Mouse (Mus musculus) small intestine, adult 2 months (tissue): ENCODE data around the gene Cpm. TPM values are rescaled to one million over a fixed set of nuclear protein-coding genes. Genes with fewer than 3 reads are reported as not detected.

Experiments used
- H3K27ac ChIP-seq: fragments of 200-500 bp; 2 replicates; pipeline ENCODE4 v1.5.1; 2012; ENCODE audit warnings: low read depth, low read length, control low read depth, inconsistent platforms; ENCODE audit not compliant: insufficient read depth
- H3K27me3 ChIP-seq: fragments of 200-500 bp; 2 replicates; pipeline ENCODE4 v1.6.1; 2012; ENCODE audit warnings: mild to moderate bottlenecking, moderate library complexity, low read length, inconsistent platforms; ENCODE audit not compliant: control insufficient read depth, insufficient read depth
- H3K36me3 ChIP-seq: fragments of 200-500 bp; 2 replicates; pipeline ENCODE4 v1.6.1; 2012; ENCODE audit warnings: mild to moderate bottlenecking, low read length, control low read depth, inconsistent platforms; ENCODE audit not compliant: control insufficient read depth, insufficient read depth
- H3K4me1 ChIP-seq: fragments of 200-500 bp; 2 replicates; pipeline ENCODE4 v1.6.1; 2012; ENCODE audit warnings: low read length, inconsistent platforms, mixed read lengths; ENCODE audit not compliant: control insufficient read depth, insufficient read depth, insufficient read length
- H3K4me3 ChIP-seq: fragments of 200-500 bp; 2 replicates; pipeline ENCODE4 v1.5.1; 2012; ENCODE audit warnings: low read depth, mild to moderate bottlenecking, control low read depth, inconsistent platforms, low read length, moderate library complexity
- CTCF ChIP-seq: fragments of 200-500 bp; IDR thresholded peaks from 2 replicates; pipeline ENCODE4 v1.5.1; 2012; ENCODE audit warnings: low read depth, mild to moderate bottlenecking, control low read depth, inconsistent platforms, low read length, moderate library complexity, mixed read lengths; ENCODE audit not compliant: insufficient replicate concordance, insufficient read length; ENCODE audit errors: extremely low read depth
- POLR2A ChIP-seq: fragments of 200-500 bp; IDR thresholded peaks from 2 replicates; pipeline ENCODE4 v1.6.1; 2012; ENCODE audit warnings: low read depth, mild to moderate bottlenecking, control low read depth, inconsistent platforms, low read length, moderate library complexity
- WGBS: fragments of 180-500 bp; shearing (Covaris S2); methylation state at CpG from one replicate; pipeline ENCODE4 v1.1.7; 2018; 5-methylcytosine and 5-hydroxymethylcytosine counted together
- polyA plus RNA-seq: library from polyadenylated mRNA; depleted of rRNA; stranded (reverse); fragments of >200 nt; gene quantifications from 2 replicates; pipeline ENCODE4 v1.2.3, GENCODE M21; 2012

The Cpm gene
- polyA plus RNA-seq, 1 experiment: 13.8 TPM

DNA sequence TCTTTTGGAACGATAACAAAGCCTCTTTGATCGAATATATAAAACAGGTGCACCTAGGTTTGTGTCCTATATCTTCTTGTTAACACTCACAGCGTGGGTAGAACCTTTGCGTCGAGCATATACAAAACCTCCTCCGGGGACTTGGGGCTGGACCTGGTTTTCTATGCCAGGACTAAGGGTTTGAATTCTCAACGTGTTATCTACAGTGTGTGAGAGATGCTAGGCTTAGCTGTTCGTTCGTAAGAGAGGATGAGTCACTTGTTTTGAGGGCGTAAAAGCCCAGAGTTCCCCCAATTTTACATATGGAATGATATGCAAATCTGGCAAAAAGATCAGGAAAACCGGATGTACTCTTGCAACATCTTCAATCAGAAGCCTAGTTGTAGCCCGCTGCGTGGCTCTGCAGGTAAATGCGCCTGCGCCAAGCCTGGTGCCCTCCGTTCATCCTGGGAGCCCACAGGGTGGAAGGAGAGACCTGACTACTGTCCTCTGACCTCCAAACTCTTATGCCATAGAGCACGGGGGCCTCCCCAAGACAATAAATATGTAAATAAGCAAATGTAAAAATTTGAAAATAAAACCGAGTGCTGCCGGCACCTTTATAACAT is 46.8 kb downstream of the Cpm start:
- Histone ChIP-seq H3K4me3 (no peak overlapping the region), H3K27ac (no peak overlapping the region), H3K4me1 (no peaks in the 10 kb centered on the region; the same call in 1 of the 2 replicates), H3K36me3 (peaks cover 5% of the 10 kb centered on the region; the same call in 1 of the 2 replicates), H3K27me3 (no peaks in the 10 kb centered on the region)
- 65% methylated on average over 19 of the region's 19 CpGs for WGBS
- TF ChIP-seq POLR2A: no peak
- no peak for TF ChIP-seq CTCF

DNA sequence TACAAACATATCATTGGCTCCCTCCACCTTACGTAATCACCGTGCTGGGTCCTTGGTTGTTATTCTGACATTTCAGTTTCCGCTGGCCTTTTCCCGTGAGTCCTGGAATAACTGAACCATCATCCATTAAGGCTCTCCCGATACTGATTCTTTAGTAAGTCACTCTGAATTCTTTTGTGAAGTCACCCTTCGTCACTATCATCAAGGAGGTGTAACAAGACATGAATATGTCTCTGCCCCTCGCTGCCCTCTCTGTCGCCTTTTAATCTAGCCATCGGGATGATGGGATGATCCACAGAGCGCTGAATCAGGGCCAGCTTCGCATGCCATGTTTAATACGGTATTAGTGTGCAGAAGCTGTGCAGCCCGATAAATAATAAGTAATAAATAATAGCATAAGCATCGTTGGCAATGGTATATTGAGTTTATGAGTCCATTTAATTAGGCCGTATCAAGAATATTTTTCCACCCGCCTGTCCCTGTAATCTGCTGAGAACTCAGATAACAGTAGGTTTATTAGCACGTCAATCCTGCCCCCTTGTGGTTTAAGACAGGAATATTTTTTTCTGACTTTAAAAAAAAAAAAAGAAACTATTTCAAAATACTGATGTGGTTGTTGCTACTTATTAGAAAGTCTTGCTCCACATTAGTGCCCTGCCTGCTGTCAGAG is 47.5 kb downstream of the Cpm start:
- Histone ChIP-seq H3K4me3 (no peak overlapping the region), H3K36me3 (0 out of 2 replicates have a peak, but pooled peaks cover under 1% of the 10 kb centered on the region), H3K27me3 (no peaks in the 10 kb centered on the region), H3K27ac (no peak overlapping the region), H3K4me1 (no peaks in the 10 kb centered on the region; the same call in 1 of the 2 replicates)
- 41% methylated on average over 17 of the region's 17 CpGs for WGBS
- no peak for TF ChIP-seq POLR2A
- TF ChIP-seq CTCF: no peak; the same call in 1 of the 2 replicates

DNA sequence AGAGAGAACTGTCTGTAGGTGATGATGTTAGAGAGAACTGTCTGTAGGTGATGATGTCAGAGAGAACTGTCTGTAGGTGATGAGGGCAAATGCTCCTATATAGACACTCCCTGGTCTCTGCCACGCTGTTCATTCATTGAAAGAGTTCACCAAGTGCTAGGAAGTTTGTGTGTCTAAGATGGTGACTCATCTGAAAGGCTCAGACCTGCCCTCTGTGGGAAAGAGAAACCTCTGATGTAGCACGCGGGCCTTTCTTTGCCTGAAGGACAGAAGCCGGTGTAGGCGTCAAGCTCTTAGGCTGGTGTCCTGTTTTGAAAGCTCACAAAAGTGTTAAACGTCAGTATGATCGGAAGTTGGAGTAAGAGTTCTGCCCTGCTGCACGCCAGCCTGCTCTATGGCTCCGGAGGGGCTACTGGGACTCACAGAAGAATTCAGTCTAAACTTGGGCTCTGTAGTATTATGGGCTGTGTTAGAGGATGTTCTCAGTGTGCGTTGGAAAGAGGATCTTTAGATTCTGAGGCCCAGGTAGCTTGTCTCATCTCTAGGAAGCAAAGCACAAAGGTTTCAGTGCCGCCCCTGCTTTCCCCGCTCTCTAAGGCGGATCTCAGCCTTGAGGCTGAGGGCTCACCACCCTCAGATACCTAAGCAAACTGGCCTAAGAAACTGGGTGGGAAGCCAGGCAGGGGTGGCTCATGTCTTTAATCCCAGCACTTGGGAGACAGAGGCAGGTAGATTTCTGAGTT is 48.4 kb downstream of the Cpm start:
- WGBS: 80% methylated on average over 13 of the region's 13 CpGs
- no peak overlapping the region for H3K27ac ChIP-seq
- no peaks in the 10 kb centered on the region for H3K36me3 ChIP-seq

DNA sequence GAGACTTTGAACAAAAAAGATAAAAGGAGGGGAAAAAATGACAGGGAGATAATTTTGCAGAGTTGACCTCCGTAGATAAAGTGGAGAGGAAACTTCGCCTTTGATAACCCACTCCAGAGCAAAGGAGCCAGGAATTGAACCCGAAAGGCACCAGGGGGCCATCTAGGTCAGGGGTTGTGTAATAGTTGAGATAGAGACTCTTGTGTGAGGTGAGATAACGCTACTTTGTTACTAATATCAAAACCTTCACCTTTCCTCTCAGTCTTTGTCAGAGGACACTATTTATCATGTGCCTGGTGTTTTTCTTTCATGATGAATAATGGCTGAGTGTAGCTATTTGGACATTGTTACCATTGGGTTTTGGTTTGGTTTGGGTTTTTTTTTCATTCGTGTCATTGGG is 49.1 kb downstream of the Cpm start:
- Histone ChIP-seq H3K27ac (no peak overlapping the region), H3K36me3 (no peaks in the 10 kb centered on the region), H3K4me3 (no peak overlapping the region), H3K4me1 (no peaks in the 10 kb centered on the region), H3K27me3 (no peaks in the 10 kb centered on the region)
- TF ChIP-seq CTCF (no peak), POLR2A (no peak)
- WGBS: 70% methylated on average over 5 of the region's 5 CpGs

More for the DNA sequence above, 48.4 kb downstream of the Cpm start:
- H3K4me1 ChIP-seq: no peaks in the 10 kb centered on the region; the same call in 1 of the 2 replicates
- H3K4me3 ChIP-seq: no peak overlapping the region
- no peaks in the 10 kb centered on the region for H3K27me3 ChIP-seq
- TF ChIP-seq CTCF: no peak

DNA sequence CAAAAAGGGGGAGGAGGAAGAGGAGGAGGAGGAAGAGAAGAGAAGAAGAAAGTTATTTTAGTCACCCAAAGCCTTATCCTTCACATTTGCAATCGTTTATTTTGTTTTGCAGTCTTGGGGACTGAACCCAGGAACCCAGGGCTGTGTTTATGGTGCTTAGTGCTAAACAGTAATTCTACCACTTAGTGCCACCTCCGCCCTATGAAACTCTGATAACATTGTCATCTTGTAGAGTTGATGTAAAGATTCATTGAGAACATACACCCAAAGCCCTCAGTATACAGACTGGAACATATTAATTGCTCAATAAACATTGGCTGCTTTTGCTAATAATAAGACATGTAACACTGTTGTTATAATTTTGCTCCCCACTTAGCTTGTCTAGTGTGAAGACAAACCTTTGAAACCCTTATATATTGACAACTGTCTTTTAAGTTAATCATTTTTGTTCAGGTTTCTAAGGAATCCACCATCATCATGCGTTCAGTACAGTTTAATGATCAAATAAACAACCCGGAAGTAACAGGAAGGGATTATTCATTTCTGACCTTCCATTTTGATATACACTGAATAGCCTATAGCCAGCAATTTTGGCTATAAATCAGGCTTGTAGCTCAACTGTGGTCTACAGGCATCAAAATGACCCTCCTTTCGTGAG is 49.9 kb downstream of the Cpm start:
- no peak for TF ChIP-seq POLR2A
- no peak overlapping the region for H3K27ac ChIP-seq
- H3K36me3 ChIP-seq: peaks cover under 1% of the 10 kb centered on the region; the same call in 1 of the 2 replicates
- H3K4me1 ChIP-seq: no peaks in the 10 kb centered on the region
- H3K27me3 ChIP-seq: no peaks in the 10 kb centered on the region
- 47% methylated on average over 5 of the region's 5 CpGs for WGBS
- no peak overlapping the region for H3K4me3 ChIP-seq

DNA sequence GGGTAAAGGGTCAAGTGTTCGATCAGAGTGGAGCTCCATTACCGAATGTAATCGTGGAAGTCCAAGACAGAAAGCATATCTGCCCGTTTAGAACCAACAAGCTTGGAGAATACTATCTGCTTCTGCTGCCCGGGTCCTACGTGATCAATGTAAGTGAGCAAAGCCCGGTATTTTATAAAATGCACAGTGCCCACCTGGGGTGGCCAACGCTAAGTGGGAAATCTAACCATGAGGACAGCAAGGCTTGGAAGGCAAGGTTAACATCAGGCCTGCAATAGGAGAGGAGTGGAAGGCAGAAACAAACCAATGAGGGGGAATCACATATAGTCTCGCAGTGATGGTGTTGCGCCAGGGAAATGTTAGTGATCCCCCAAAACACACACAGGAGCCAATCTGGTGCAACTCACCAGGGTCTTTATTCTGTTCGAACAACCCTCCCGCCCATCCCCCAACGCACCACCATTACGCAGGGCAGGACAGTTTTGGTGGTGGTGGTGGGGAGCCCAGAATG is 50.7 kb downstream of the Cpm start:
- no peaks in the 10 kb centered on the region for H3K4me1 ChIP-seq
- H3K36me3 ChIP-seq: peaks cover 2% of the 10 kb centered on the region; the same call in 1 of the 2 replicates
- H3K4me3 ChIP-seq: no peak overlapping the region
- H3K27me3 ChIP-seq: no peaks in the 10 kb centered on the region
- no peak for TF ChIP-seq POLR2A
- TF ChIP-seq CTCF: no peak
- no peak overlapping the region for H3K27ac ChIP-seq
- WGBS: 92% methylated on average over 14 of the region's 14 CpGs
